Mouse (Mus musculus) adrenal gland, postnatal 4 days (tissue): Measurements from ENCODE around the gene Pign. TPM values are rescaled to one million over a fixed set of nuclear protein-coding genes. Genes with fewer than 3 reads are reported as not detected.

ENCODE experiments used
- DNase-seq, 2 experiments: peaks; one replicate each; pipeline ENCODE4 v3.0.0; 2021 to 2022; ENCODE audit warnings: low spot score in 2 of 2, mixed read lengths in 2 of 2
- long read RNA-seq, 2 experiments: library from polyadenylated mRNA; stranded (forward); transcript quantifications; one replicate each; pipeline ENCODE4 v2.0.0; 2021
- total RNA-seq, 2 experiments: library from RNA; stranded (reverse); gene quantifications; 2 replicates each; pipeline ENCODE4 v1.2.3; 2021

The Pign gene
- total RNA-seq, result 10 to 100 TPM; 44.1 to 54.4 TPM
- long read RNA-seq, experiment 1, full-length matches to known transcripts, result 2 of 2 reads
- long read RNA-seq, experiment 1, partial matches to known transcripts, result 0 of 2 reads
- long read RNA-seq, experiment 1, other reads (novel, unspliced or antisense), result 0 of 2 reads
- long read RNA-seq, experiment 2, partial matches to known transcripts, result 1 of 3 reads
- long read RNA-seq, experiment 2, other reads (novel, unspliced or antisense), result 2 of 3 reads

- DNase-seq, result peak; percentile 91 to 98
Observed at GRCm38 (mm10) chr1:105663171-105663961, at the start of gene Pign, which contains the start of gene Relch. Gene Pign, minus strand, starts transcription at chr1:105663677. Gene Relch, plus strand, starts transcription at chr1:105663861.

DNA sequence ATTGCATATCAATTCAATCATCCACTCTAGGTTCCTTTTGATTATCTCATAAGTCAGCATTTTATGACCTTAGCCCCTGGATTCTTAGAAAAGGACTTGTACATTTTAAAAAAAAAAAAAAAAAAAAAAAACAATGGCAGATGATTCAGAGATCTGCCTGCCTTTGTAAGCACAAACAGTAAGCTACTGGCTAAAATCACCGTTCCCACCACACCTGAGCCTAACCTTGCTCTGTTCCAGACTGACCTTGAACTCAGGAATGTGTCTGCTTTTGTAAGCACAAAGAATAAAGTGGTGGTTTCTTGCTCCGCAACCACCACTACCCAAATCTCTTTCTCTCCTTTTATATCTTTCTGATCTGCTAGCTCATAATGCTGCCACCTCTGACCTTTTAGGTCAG is 49.3 kb upstream of the Pign start:
- DNase-seq, result no peak

DNA sequence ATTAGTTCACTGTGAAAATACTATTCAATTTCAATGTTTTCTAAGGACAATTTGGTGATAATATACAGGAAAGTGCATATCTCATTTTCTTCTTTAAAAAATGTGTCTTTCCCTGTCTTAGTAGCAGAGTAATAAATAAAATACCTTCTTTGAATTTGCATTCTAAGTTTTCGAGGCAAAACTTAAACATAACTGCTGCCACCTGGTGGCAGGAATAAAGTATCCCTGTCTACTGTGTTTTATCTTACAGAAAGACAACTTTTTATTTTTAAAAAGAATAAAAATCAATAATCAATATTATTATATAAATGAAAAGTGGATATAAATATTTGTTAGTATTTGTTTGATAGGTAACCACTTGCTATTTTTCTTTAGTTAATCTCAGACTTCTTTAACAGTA is 47.8 kb upstream of the Pign start:
- no peak for DNase-seq

GRCm38 (mm10) chr1:105709415-105709814 is 45.9 kb upstream of the Pign start:
- no peak for DNase-seq

DNA sequence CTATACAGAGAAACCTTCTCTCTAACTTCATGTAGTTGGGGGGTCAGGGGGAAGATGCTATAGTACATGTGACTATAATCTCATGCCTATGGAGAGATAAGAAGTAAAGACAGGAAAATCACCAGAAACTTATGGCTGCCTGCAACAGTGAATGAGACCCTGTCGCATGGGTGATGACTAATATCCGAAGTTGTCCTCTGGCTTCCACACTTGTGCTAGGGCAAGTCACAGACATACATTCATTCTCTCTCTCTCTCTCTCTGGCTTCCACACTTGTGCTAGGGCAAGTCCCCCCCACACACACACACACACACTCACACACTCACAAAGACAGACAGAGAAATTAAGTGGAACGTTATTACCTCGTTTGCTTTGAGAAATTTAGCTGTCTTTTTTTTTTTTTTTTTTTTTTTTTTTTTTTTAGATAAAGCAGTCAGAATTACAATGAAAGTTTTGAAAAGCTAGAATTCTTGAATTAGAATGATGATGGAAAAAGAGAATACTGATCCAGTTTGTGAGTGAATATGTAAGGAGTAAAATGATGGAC is 37.6 kb upstream of the Pign start:
- no peak for DNase-seq

DNA sequence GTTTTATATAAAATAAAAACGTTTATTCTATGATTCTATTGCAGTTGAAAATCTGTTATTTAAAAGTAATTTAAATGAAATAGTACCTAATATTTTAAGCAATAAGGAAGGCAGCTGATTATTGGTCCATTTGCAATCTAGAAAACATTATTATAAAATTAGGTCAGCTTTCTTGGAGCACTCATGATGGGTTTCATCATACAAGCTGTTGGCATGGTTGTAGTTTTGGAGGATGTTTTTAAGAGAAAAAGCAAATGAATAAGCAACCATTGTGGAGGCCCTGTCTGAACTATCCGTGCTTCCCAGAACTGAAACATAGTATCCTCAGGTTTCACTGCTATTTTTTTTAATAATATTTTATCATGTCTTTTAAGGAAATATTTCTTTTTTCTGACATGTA is 32.1 kb upstream of the Pign start:
- no peak for DNase-seq

GRCm38 (mm10) chr1:105685501-105685900 is 22.0 kb upstream of the Pign start:
- DNase-seq, result no peak

GRCm38 (mm10) chr1:105680587-105680986 is 17.1 kb upstream of the Pign start:
- DNase-seq, result no peak

DNA sequence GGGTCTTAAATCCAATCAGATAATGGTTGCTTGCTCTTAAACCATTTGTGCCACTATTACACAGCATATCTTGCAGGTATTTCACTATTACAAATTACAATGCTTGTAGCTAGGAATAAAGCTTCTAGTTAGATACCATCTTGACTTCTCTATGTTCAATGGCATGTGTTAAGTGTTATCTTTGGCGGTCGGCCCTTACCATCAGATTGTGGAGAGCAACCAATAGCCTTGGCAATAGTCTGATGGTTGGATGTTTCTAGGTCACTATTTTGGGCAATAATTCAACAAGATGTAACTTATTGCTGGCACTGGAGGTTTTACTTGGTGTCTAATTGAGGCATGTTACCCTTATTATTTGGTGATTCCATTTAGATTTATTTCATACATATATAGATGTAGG is 11.3 kb upstream of the Pign start:
- no peak for DNase-seq

GRCm38 (mm10) chr1:105669700-105670099 is 6.2 kb upstream of the Pign start:
- DNase-seq, result no peak

- peak in 1 of 2 experiments; percentile 4 for DNase-seq
Observed at GRCm38 (mm10) chr1:105663962-105664812, 710 bp upstream of the Pign start.

GRCm38 (mm10) chr1:105662820-105663170 is 682 bp downstream of the Pign start:
- no peak for DNase-seq

GRCm38 (mm10) chr1:105660015-105660414 is 3.5 kb downstream of the Pign start:
- no peak for DNase-seq

GRCm38 (mm10) chr1:105653981-105654380 is 9.5 kb downstream of the Pign start:
- no peak for DNase-seq

- DNase-seq, result no peak
Observed at GRCm38 (mm10) chr1:105650650-105651049, 12.8 kb downstream of the Pign start.

DNA sequence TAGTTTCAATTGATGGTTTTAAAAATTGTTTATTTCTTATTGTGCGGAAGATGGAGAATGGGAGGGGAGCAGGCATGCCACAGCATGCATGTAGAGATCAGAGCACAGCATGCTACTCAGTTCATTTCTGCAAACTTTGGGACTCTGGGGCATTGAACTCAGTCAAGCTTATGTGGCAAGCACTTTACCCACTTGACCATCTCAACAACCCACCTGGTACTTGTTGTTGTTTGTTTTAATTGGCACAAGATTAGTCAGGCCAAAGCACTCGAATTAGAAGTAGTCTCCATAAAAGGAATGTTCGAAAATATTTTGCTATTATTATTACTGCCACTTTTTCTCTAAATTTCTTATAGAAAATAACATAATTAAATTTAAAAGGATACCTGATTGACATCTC is 19.4 kb downstream of the Pign start:
- DNase-seq, result no peak

GRCm38 (mm10) chr1:105630481-105630880 is 33.0 kb downstream of the Pign start:
- DNase-seq, result no peak

DNA sequence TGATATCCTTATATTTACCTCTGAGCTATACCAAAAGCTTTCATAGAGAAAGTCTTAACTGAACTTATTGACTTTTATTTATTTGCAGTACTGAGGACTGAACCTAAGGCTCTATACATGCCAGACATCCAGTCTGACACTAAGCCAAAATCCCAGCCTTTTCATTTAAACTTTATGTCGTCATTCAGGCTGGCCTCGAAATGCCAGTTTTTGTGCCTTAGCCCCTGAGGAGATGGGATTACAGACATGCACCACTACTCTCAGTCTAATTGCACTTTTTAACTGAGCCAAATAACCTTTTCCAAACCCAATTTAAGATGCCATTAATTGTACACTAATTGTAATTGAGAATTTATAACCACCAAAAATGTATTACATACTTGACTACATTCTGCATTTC is 73.8 kb downstream of the Pign start:
- DNase-seq, result no peak

DNA sequence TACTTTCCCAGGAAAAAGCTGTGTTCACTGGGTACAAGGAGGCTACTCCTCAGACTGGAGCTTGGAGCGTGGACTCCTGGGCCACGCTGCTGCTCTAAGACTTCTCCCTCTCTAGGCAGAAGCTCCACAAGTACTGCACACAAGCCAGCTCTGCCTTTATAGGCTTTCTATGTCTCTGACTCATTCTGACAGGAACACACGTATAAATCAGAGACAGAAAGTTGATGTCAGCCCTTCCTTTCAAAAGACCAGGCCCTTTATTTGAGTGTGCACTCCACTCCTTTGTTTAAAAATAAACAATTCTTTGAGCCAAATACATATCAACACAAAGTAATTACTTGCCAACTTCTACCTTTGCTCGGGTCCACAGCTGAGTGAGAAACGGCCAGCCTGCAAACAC is 74.8 kb downstream of the Pign start:
- no peak for DNase-seq

DNA sequence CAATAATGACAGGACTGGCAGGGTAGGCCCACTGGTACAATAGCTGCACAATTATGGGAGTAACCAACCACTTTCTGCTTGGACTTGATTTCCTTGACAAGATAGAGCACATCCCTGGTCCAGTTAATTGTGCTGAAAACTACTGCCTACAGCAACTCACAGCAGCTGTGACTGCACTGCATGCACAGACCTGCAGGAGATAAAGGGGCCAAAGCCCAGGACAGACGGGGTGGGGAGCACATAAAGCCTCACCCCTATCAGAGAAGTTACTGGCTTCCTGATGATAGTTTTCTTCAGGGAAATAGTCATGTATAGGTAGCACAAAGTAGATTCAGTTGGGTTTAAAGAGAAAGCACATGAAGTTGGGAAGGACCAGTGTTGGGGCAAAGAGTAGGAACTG is 80.7 kb downstream of the Pign start:
- DNase-seq, result no peak

GRCm38 (mm10) chr1:105580909-105581308 is 82.6 kb downstream of the Pign start:
- no peak for DNase-seq

GRCm38 (mm10) chr1:105566051-105566450 is 97.4 kb downstream of the Pign start:
- no peak for DNase-seq
